Mouse (Mus musculus): Measurements from ENCODE around the gene 4930568D16Rik. TPM values are rescaled to one million over a fixed set of nuclear protein-coding genes. Genes with fewer than 3 reads are reported as not detected.

The 4930568D16Rik gene
- total RNA-seq (2021) = not detected

DNA sequence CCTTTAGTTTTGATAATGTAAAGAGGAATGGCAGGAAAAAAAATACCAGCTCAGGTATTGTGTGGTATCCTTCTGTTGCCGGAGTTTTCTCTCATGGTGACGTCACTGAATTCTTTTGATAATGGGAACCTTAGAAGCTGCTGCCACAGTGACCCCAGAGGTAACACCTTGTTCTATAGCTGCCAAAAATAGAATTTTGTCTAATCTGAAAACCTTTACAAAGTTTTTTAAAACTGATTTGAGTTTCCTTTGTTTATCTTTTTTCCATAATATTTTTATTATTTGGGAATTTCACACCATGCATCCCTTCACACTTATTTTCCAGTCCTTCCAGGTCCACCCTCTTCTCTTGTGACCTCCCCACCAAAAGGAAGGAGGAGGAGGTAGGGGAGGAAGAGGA is at the start of gene 4930568D16Rik:
4930568D16Rik (minus strand) TSS at position 101 of the 400 bp plus-strand sequence.
- no peak for DNase-seq (ENCODE audit: low spot score in 2 of 2)
- intact Hi-C loops (cut with DNase I) = no loop called here

DNA sequence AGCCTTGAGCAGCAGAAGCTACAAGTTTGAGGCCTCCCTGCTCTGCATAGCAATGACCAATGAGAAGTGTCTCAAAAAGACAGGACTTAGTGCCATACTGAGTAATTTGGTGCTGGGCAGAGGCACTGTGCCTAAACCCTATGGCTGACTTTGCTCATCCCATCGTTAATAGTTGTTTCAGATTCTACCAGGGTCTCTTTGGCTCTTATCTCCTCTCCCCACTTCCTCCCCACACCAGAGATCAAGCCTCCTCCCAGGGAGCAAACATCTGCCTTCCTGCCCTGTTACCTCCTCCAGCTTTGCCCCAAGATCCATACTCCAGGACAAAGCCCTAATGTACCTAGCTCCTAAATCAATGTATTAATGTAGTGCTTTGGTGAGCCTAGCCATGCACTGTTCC is 49.7 kb upstream of the 4930568D16Rik start:
- intact Hi-C loops (cut with DNase I) = no loop called here
- DNase-seq (ENCODE audit: low spot score in 2 of 2) = no peak

DNA sequence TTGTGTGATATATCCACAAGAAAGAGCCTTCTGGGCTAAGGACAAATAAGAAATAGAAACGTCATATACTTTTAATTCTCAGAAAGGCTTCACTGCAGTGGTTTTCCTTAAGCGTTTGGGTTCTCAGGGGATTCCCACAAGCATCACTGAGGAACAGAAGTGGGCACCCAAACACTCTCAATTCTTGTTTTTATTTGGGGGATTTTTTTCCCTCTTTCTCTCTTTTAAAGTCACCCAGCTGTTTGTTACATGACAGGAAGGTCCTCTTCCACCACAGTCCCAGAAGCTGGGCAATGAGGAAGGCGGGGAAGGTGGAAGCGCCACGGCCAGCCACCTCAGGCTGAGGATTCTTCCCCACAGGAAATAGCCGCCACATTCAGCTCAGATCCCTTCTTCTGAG is 48.9 kb upstream of the 4930568D16Rik start:
- DNase-seq (ENCODE audit: low spot score in 2 of 2) = no peak
- intact Hi-C loops (cut with DNase I) = no loop called here

DNA sequence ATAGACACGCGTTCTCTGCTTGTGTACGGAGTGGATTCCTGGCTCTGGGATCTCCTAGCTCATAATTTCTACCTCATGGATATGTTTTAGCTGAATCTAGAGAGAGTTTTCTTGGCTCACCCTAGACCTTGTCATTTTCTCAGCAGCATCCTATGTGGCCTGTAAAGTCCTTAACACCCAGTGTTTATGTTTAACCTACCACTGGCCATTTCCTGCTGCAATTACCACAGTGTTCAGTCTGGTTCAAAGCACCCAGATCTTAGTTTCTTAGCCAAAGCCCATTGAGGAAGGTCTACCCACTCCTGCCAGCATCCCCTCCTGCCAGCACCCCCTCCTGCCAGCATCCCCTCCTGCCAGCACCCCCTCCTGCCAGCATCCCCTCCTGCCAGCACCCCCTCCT is 45.3 kb upstream of the 4930568D16Rik start:
- intact Hi-C loops (cut with DNase I) = no loop called here
- DNase-seq (ENCODE audit: low spot score in 2 of 2) = no peak

DNA sequence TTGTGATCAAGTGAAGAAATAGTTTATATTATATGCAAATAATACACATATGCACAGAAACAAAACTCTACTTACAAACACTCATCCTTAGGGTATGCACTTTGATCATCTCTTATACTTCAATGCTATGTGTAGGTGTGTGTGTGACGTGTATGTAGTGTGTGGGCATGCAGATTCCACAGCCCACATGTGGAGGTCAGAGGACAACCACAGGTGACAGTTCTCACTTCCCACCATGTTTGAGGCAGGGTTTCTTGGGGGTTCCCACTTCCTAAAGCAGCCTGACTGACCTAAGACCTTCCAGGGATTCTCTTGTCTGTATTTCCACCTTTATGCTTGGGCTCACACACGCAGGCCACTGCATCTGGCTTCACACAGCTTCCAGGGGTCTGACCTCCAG is 44.7 kb upstream of the 4930568D16Rik start:
- intact Hi-C loops (cut with DNase I) = no loop called here
- no peak for DNase-seq (ENCODE audit: low spot score in 2 of 2)

DNA sequence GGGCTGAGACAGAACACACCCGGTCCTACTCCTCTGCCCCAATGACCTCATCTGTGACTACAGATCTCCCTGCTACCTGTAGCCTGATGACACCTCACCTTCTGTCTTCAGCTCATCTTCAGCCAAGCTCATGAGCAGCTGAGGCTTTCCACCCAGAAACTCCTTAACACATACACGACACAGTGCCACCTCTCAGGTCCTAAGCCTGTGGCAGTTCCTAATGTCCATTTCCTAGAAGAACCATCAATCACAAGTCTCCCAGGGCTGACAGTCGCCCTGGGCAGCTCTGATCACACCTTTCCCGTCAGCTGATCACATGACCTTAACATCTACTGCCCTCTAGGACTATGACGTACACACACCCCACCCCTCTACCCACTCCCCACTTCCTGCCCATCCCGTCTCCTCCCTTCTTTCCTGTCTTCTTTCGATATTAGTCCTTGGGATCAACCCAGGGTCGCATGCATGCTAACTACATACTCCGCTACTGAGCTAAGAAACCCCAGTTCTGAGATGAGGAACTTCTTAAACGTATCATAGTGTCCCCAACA is 44.2 kb upstream of the 4930568D16Rik start:
- intact Hi-C loops (cut with DNase I) = no loop called here
- no peak for DNase-seq (ENCODE audit: low spot score in 2 of 2)

DNA sequence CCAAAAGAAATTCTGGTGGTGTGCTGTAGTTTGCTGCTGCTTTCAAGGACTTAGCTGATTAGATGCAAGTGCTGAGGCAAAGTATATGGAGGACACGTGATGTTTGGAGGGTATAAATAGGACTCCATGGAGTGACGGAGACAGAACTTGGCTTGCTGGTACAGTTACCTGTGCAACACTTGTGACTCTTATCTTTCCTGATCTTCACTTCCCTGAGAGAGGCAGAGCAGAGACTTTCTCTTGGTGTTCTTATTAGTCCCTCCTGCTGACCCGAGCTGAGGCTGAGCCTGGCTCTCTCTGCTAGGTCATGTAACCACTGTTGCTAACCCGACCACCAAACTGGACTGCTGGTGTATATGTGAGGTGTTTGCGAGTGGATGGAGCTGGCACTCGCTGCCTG is 41.9 kb upstream of the 4930568D16Rik start:
- DNase-seq (ENCODE audit: low spot score in 2 of 2) = no peak
- intact Hi-C loops (cut with DNase I) = no loop called here

DNA sequence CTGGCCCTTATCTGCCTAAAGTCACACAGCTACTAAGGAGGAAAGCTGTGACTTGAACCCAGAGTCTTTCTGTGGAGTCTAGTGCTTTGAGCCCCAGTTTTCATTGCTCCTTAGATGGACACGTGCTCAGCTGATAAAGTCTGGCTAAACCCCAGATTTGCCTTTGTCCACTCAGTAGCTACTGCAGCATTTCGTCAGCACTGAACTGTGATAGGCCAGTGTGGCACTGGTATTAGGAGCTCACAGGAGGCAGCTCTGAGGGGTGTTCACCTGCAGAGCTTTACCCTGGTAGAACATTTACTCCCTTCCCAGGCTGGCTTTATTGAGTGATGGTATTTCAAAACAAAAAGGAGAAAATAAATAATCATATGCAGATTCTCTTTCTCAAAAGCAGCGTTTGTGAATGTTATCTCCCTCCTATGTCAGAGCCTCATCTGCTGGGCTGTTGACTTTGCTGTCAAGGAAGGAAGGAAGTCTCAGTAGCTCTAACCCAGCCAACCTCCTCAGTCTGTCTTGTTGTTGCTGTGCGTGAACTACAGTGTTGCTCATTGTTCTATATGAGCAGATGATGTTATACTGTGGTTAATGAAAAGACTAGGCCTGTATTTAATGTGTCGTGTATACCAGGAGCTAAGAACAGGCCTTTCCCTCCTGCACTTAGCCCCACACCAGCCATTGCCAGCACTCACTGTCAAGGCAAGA is 41.0 kb upstream of the 4930568D16Rik start:
- no peak for DNase-seq (ENCODE audit: low spot score in 2 of 2)
- intact Hi-C loops (cut with DNase I) = no loop called here

DNA sequence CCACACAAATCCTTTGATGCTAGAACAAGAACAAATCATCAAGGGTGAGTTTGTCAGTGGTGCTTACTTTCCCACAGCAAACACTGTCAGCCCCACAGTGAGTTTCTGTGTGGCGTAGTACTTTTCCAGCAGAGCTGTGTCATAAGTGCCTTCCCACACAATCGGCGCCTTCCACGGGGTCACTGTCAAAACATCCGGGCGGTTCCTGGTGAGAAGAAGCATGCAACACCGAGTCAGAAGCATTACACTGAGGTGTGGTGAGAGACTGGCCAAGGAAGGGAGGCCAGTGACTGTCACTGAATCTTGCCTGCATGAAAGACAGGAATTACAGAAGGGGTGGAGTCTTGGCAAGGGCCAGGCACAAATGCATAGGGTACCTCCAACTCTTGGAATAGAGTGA is 40.3 kb upstream of the 4930568D16Rik start:
- intact Hi-C loops (cut with DNase I) = no loop called here
- no peak for DNase-seq (ENCODE audit: low spot score in 2 of 2)

DNA sequence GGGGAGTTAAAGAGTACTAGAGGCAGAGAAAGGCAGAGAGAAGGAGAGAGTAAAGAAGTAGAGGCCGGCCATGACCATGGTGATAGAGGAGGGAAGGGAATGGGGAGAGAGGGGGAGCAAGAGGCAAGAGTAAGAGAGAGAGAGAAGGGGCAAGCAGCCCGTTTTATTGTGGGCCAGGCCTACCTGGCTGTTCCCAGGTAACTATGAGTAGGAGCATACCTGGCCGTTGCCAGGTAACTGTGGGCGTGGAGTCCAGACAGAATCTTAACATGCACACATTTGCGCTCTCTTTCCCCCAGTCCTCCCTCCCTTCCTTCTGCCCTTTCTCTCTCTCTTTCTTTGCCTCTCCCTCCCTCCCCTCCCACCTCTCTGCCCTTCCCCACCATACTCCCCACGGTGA is 39.7 kb upstream of the 4930568D16Rik start:
- intact Hi-C loops (cut with DNase I) = no loop called here
- no peak for DNase-seq (ENCODE audit: low spot score in 2 of 2)

DNA sequence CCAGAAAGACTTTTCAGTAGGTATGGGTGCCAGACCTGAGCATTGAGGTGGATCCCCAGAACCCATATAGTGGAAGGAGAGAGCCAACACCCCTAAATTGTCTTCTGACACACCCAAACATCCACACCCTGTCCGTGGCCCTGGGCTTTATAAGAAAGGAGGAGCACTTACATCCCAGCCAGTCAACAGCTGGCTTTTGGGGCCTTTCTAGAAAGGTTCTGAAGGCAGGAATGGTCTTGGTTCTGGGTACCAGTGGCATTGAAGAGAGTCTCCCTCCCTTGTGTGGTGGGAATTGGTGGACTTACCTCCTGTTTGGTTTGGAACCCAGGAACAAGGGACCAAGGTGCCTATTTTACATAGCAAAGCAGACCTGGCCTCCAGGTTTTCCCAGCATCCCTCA is 39.1 kb upstream of the 4930568D16Rik start:
- no peak for DNase-seq (ENCODE audit: low spot score in 2 of 2)
- intact Hi-C loops (cut with DNase I) = no loop called here

DNA sequence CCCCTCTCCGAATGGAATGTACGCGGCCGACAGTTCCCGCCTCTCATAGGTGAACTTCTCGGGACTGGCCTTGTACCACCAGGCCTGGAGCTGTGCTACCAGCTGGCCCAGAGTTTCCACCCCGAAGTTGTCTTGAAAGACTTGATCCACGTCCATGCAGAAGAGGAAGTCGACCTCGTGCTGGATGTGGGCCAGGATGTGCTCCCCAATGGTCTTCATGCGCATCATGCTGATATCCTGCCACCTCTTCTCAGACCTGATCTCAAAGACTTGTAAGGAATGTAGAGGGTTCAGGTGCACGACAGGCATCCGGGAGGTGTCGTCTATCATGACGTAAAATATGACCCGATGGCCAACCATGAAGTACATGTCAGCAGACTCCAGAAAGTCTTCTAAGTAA is 34.9 kb upstream of the 4930568D16Rik start:
- DNase-seq (ENCODE audit: low spot score in 2 of 2) = no peak
- intact Hi-C loops (cut with DNase I) = no loop called here

DNA sequence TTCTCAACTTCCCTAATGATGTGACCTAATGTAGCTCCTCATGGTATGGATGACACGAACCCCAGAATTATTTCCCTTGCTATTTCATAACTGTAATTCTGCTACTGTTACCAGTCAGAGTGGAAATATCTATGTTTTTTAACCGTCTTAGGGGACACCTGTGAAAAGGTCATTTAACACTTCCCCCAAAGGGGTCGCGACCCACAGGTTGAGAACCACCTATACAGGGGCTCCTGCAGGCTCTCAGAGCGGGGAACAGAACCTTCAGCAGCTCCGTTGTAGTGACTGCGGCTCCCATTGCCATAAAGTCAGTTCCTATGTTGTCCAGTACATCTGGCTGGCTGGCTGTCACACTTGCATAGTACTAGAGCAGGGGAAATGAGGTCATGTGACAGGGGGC is 33.2 kb upstream of the 4930568D16Rik start:
- DNase-seq (ENCODE audit: low spot score in 2 of 2) = no peak
- intact Hi-C loops (cut with DNase I) = no loop called here

DNA sequence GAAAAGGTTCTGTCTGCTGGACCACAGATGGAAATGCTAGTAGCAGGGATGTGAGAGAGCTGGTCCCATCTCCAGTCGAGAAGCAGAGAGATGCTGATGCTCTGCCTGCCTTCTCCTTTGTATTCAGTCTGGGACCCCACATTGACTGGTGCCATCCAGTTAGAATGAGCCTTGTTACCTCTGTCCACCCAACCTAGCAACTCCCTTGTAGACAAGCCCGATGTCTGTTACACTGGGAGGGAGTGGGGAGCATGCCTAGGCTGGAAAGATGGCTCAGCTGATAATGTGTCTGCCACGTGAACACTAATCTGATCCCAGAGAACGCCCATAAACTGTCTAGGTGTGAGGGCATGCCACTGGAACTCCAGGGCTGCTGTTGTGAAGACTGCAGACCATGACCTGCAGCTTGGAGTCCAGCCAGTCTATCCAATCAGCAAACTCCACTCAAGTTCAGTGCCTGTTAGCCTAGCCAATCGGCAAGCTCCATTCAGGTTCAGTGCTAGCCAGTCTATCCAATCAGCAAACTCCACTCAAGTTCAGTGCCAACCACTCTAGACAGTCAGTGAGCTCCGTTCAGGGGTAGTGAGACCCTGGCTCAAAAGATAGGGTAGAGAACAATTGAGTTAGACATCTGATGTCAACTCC is 30.8 kb upstream of the 4930568D16Rik start:
- DNase-seq (ENCODE audit: low spot score in 2 of 2) = no peak
- intact Hi-C loops (cut with DNase I) = loop anchor here (5.0 to 10.0 kb wide), 2 partner anchors 109 to 184 kb away; no protein-coding TSS in a partner anchor

DNA sequence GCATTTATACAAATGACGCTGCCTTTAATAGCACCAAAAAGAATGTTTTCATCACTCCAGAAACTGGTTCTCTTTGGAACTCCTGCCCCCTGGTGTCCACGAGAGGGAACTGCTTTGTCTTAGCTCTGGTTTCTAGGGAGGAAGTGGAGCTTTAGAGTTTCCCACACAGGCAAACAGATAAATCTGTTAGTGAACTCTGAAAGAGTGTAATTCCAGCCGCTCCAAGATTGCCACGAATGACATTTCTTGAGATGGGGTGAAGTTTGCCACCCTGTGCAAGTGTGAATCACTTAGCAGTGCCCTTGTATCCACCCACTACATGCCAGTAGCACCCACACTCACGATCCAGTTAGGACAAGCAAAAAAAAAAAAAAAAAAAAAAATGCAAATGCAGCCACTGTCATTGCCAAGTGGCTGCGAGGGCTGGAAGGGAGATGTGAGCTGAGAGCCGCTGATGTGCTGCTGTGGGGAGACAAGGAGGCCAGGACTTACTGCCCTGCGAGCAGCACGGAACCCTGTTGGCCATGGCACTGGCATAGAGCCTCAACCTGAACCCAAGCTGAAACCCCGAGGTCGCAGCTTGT is 30.2 kb upstream of the 4930568D16Rik start:
- peak; percentile 76 to 83 for DNase-seq (ENCODE audit: low spot score in 2 of 2)
- intact Hi-C loops (cut with DNase I) = loop anchor here (1.0 to 10.0 kb wide), 3 partner anchors 99 to 183 kb away; no protein-coding TSS in a partner anchor

DNA sequence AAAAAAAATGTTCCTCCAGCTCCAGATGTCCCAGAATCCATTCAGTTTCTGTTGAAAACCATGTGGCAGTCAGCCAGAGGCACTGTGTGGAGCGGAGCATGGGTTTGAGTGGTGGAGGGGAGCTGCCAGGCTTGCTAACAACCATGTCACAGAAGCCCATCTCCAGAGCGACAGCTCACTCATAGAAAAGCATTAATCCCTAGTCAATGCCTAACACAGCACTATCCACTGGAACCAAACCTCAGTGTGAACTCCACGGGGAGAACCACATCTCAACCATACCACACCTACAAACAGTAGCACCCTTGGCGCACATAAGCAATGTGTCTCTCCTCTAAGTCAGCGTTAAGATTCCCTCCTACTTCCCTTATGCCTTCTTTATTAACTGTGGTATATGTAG is 29.6 kb upstream of the 4930568D16Rik start, which contains the start of gene 4930402F06Rik:
4930402F06Rik (minus strand) TSS at position 80 of the 400 bp plus-strand sequence.
- intact Hi-C loops (cut with DNase I) = loop anchor here (1.0 to 10.0 kb wide), 3 partner anchors 99 to 182 kb away; no protein-coding TSS in a partner anchor
- peak; percentile 35 to 72 for DNase-seq (ENCODE audit: low spot score in 2 of 2)

DNA sequence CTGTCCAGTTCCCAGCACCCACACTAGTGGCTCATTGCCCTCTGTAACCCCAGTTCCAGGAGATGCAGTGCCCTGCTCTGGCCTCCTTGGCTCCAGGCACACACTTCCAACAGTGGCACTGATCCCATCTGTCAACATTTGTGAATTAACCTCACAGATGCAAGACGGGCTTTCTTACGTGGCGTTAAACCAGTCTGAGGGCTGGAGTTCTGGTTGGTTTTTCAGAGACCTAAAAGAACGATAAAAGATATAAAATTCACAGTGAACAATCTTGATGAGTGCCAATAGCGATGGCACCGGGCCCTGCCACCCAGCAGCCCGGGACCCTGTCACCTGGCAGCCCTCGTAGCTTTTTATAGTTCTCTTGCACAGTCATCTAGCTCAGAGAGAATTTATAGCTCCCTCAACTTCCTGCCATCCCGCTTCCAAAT is 17.9 kb upstream of the 4930568D16Rik start:
- peak in 1 of 2 experiments; percentile 24 for DNase-seq (ENCODE audit: low spot score in 2 of 2)
- intact Hi-C loops (cut with DNase I) = no loop called here

DNA sequence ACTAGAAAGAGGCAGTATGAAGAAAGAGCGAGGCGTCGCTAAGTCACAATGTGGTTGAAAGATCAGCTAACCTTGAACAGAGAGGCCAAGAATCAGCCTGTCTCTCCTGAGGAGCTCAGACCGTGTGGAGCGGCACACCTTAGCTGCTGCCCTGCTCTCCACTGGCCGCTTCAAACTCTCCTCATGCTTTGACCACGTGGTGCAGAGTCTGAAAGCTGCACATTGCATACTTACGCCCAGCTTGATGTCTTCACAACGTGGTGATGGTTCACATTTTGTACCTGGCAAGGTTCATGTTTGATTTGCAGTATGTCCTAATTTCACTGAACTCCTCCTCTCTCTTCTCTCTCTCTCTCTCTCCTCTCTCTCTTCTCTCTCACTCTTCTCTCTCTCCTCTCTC is 11.8 kb upstream of the 4930568D16Rik start:
- intact Hi-C loops (cut with DNase I) = no loop called here
- DNase-seq (ENCODE audit: low spot score in 2 of 2) = no peak

DNA sequence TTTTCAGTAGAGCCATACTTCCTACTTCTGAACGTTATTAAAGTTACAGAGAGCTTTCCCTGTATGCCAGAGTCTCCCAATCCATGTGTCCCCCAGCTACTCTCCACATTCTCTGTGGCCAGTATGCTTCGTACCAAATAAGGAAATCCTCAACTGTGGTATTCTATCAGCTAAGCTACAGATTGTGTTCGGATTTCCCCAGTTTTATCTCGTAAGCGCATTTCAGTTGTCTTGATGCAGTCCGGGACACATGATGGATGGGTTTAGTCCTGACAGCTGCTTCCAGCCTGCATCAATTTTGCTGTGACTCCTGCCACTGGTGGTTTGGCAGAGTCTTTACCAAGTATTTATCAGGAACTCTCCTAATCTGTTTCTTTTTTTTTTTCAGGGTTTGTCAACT is 10.1 kb upstream of the 4930568D16Rik start:
- intact Hi-C loops (cut with DNase I) = no loop called here

DNA sequence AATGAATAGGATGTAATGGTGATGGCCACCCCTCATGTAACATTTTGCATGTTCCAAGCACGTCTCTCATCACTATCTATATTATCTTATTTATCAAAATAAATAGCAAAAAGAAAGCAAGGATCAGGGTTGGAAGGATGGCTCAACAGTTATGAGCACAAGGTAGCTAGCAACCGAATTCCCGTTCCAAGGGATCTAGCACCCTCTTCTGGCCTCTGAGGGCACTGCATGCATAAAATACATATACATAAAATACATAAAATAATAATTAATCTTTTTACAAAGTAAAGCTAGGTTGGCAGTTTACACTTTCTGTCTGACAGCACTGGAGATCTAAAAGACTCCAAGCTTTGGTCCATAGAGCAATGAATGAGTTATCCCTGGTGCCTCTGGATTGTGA is 5.5 kb upstream of the 4930568D16Rik start:
- DNase-seq (ENCODE audit: low spot score in 2 of 2) = no peak
- intact Hi-C loops (cut with DNase I) = no loop called here

More for the DNA sequence above, 10.1 kb upstream of the 4930568D16Rik start:
- no peak for DNase-seq (ENCODE audit: low spot score in 2 of 2)

Measured in left cerebral cortex, postnatal 25 days (tissue).